Mouse (Mus musculus) forebrain, embryonic 14.5 days (tissue): ENCODE data around the gene Clint1. TPM values are rescaled to one million over a fixed set of nuclear protein-coding genes. Genes with fewer than 3 reads are reported as not detected.

Experiments
- ATAC-seq: fragments of 200-750 bp; cut with Nextera tagmentation; 2 replicates; pipeline ENCODE4 v1.8.0; 2017; ENCODE audit warnings: mild to moderate bottlenecking, moderate library complexity
- DNase-seq: peaks from one replicate; pipeline ENCODE4 v3.0.0-alpha.2; 2015; ENCODE audit warnings: low spot score
- H3K27ac ChIP-seq: fragments of 300-500 bp; sonication (generic); 2 replicates; pipeline ENCODE4 v1.5.1; 2014; ENCODE audit warnings: low read depth, mild to moderate bottlenecking, control low read depth, low read length, moderate library complexity
- H3K27me3 ChIP-seq: fragments of 300-500 bp; sonication (generic); replicated peaks from 2 replicates; pipeline ENCODE4 v1.6.1; 2014; ENCODE audit warnings: low read length, control low read depth, mixed read lengths; ENCODE audit not compliant: control insufficient read depth, insufficient read depth
- H3K36me3 ChIP-seq: fragments of 300-500 bp; sonication (generic); 2 replicates; pipeline ENCODE4 v1.6.1; 2014; ENCODE audit warnings: low read length, control low read depth; ENCODE audit not compliant: control insufficient read depth, insufficient read depth
- H3K4me1 ChIP-seq: fragments of 300-500 bp; sonication (generic); 2 replicates; pipeline ENCODE4 v1.6.1; 2014; ENCODE audit warnings: antibody characterized with exemption, low read length, control low read depth; ENCODE audit not compliant: control insufficient read depth, insufficient read depth
- H3K4me2 ChIP-seq: fragments of 300-500 bp; sonication (generic); 2 replicates; pipeline ENCODE4 v1.6.1; 2014; ENCODE audit warnings: mild to moderate bottlenecking, control low read depth, low read length
- H3K4me3 ChIP-seq: fragments of 300-500 bp; sonication (generic); 2 replicates; pipeline ENCODE4 v1.5.1; 2014; ENCODE audit warnings: low read depth, low read length, control low read depth
- H3K9ac ChIP-seq: fragments of 300-500 bp; sonication (generic); 2 replicates; pipeline ENCODE4 v1.6.1; 2014; ENCODE audit warnings: mild to moderate bottlenecking, low read length, control low read depth, moderate library complexity
- H3K9me3 ChIP-seq: fragments of 300-500 bp; sonication (generic); replicated peaks from 2 replicates; pipeline ENCODE4 v1.6.1; 2016; ENCODE audit warnings: low read length, control low read depth, mixed read lengths; ENCODE audit not compliant: control insufficient read depth
- WGBS: fragments of 180-500 bp; shearing (Covaris S2); extraction: QIAGEN DNeasy Blood & Tissue Kit; methylation state at CpG from one replicate; pipeline ENCODE4 v1.1.7; 2014; 5-methylcytosine and 5-hydroxymethylcytosine counted together
- polyA plus RNA-seq: library from polyadenylated mRNA; unstranded; fragments of >200 nt; fragmentation: Nextera tagmentation; extraction: Ambion mirVana; gene quantifications from 2 replicates; pipeline ENCODE4 v1.2.1, GENCODE M21; 2014

Clint1 gene
- polyA plus RNA-seq, result 38.4 and 43.2 TPM in 2 replicates

DNA sequence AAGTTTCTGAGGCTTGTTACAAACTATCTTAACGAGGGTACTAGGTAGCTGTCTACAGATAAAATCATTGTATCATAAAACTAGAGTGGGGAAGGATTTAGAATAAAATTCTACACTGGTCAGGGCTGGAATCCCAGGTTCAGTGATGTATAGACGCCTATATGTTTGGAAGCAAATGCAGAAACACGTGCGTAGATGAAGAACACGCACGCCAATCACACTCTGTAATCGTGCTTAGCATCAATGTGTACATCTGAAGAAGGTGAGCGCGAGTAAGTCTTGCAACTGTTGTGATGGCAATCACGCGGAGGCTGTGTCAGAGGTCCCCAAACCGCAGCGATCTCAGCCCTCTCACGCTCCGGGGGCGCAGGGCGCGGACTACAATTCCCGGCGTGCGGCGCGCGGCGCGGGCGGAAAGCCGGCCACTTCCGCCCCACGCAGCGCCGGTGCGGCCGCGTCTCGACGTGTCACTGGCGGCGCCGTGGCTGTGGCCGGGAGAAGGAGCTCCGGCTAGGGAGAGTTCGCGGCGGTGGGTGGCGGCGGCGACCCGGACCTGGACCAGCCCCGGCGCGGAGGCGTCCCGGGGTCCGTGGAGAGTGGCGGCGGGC is at the start of gene Clint1:
TSS of gene Clint1 (plus strand) at position 536 of the 608 bp plus-strand sequence.
- peak; percentile 97 for ATAC-seq
- WGBS, result under 1% methylated on average over 40 of the region's 57 CpGs
- peak within 1 kb of the TSS; percentile 94 for H3K4me3 ChIP-seq
- peak within 1 kb of the TSS; percentile 63; the same call in 1 of the 2 replicates for H3K27ac ChIP-seq
- peak within 1 kb of the TSS; percentile 96 for H3K9ac ChIP-seq
- no peaks in the 10 kb centered on the region for H3K9me3 ChIP-seq
- peak; percentile 85 for DNase-seq
- peak within 1 kb of the TSS; percentile 62 for H3K4me2 ChIP-seq
- H3K27me3 ChIP-seq, result no peaks in the 10 kb centered on the region
- peaks cover 6% of the 10 kb centered on the region for H3K4me1 ChIP-seq
- peaks cover 14% of the 10 kb centered on the region; the same call in 1 of the 2 replicates for H3K36me3 ChIP-seq

DNA sequence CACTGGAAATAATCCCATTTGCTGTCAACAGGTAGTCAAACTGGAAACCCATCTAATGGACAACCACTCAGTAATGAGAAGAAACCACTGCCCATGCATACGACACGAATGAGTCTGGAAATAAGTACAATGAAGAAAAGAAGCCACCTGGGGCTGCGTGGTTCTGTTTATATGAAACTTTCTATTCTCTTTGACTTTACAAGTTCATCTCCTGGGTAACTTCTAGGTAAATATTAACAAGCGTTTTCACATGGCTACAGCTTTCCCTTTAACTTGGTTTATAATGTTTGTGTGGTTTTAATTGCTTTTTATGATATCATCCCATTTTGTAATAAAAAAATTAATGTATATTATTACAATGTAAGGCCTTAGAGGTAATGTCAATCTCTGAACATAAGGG is 47.8 kb upstream of the Clint1 start:
- no peak overlapping the region for H3K9ac ChIP-seq
- no peaks in the 10 kb centered on the region for H3K4me1 ChIP-seq
- no peak for ATAC-seq
- no peak overlapping the region for H3K4me3 ChIP-seq
- 78% methylated on average over 4 of the region's 4 CpGs for WGBS
- H3K9me3 ChIP-seq, result no peaks in the 10 kb centered on the region
- no peaks in the 10 kb centered on the region for H3K27me3 ChIP-seq
- no peak for DNase-seq
- H3K4me2 ChIP-seq, result no peak overlapping the region
- H3K36me3 ChIP-seq, result no peaks in the 10 kb centered on the region
- no peak overlapping the region for H3K27ac ChIP-seq

DNA sequence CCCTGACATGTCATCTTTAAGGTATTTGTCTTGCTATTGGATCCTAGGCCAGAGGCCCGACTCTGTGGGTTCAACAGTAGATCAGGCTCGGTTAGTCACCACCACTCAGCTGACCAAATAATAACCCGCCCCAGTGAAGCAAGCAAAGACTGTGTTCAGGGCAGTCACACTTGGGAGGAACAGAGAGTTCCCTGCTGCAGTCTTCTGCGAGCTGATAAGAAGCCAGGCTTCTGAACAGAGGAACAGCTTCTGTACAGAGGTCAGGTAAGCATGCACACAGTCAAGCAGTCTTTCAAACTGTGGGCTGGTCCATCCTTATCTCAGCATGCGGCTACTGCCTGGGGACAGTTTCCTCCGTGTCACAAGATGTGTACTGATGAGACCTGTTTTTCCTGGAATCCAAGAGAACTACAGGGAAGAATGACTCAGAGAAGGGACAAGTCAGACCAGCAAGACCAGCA is 46.5 kb upstream of the Clint1 start:
- no peak for ATAC-seq

DNA sequence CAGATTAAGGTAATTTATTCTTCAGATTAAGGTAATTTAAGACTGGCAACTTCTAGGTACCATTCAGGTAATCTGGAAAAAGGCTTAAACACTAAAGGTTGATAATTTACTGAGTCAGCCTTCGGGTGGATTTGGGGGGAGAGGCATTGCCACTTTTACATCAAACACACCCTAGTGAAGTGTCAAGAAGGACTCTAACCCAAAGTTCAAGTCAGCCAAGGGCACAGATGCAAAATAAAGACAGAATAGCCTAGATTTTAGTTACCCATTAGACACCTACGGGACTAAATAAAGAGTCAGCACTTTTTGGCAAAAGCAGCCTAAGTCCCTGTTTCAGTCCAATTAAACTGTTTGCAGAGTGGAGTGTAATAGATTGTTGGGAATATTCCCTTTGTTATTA is 46.0 kb upstream of the Clint1 start:
- H3K4me2 ChIP-seq, result no peak overlapping the region
- H3K27ac ChIP-seq, result no peak overlapping the region
- no peak for DNase-seq
- WGBS, result 76% methylated on average over 2 of the region's 2 CpGs
- H3K27me3 ChIP-seq, result no peaks in the 10 kb centered on the region
- H3K4me3 ChIP-seq, result no peak overlapping the region
- no peaks in the 10 kb centered on the region for H3K4me1 ChIP-seq
- no peaks in the 10 kb centered on the region for H3K36me3 ChIP-seq
- ATAC-seq, result no peak
- no peak overlapping the region for H3K9ac ChIP-seq
- H3K9me3 ChIP-seq, result no peaks in the 10 kb centered on the region

More for the DNA sequence above, 46.5 kb upstream of the Clint1 start:
- no peak overlapping the region for H3K9ac ChIP-seq
- H3K4me3 ChIP-seq, result no peak overlapping the region
- H3K4me1 ChIP-seq, result no peaks in the 10 kb centered on the region
- no peaks in the 10 kb centered on the region for H3K27me3 ChIP-seq
- H3K9me3 ChIP-seq, result no peaks in the 10 kb centered on the region
- no peak for DNase-seq
- H3K36me3 ChIP-seq, result no peaks in the 10 kb centered on the region
- H3K27ac ChIP-seq, result no peak overlapping the region
- WGBS, result 83% methylated on average over 6 of the region's 6 CpGs
- H3K4me2 ChIP-seq, result no peak overlapping the region

DNA sequence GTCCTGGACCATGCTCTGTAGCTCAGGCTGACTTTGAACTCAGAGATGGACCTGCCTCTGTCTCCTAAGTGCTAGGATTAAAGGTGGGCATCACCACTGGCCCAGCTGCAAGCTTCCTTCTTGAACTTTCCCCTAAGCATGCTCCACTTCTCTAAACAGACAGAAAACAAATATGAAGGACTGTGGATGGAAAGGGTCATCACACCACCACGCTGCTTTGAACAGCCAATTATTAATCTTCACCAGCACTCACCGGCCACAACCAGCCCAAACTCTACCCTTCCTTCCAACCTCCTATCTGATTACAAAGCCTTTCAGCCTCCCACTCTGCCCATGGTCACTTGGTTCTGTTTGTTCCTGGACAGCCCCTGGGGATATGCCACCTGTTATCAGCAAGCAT is 45.6 kb upstream of the Clint1 start:
- Histone ChIP-seq H3K27me3 (no peaks in the 10 kb centered on the region), H3K4me1 (no peaks in the 10 kb centered on the region), H3K4me3 (no peak overlapping the region), H3K36me3 (no peaks in the 10 kb centered on the region), H3K4me2 (no peak overlapping the region), H3K9me3 (no peaks in the 10 kb centered on the region), H3K9ac (no peak overlapping the region), H3K27ac (no peak overlapping the region)
- WGBS, result 89% methylated on average over 2 of the region's 2 CpGs
- DNase-seq, result no peak
- no peak for ATAC-seq

DNA sequence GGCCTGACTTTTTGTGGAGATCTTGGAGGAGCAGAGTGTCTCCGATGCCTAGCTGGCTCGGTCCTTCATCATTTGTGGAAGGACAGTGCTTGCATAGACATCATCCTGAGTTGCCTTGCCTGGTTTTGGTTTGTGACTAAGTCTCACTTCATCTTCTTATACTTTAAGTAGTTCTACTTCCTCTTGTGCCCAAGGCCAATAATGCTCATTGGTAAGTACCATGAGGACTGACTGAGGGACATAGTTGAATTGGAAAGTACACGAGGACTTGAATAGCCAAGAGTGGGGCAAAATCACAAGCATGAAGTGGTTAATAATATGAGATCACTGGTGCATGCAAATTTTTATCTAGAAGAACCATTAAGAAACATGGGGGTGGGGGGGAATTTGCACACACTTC is 45.0 kb upstream of the Clint1 start:
- WGBS, result 81% methylated on average over 3 of the region's 3 CpGs
- H3K4me1 ChIP-seq, result no peaks in the 10 kb centered on the region
- H3K36me3 ChIP-seq, result no peaks in the 10 kb centered on the region
- H3K27me3 ChIP-seq, result no peaks in the 10 kb centered on the region
- H3K4me3 ChIP-seq, result no peak overlapping the region
- DNase-seq, result no peak
- no peak overlapping the region for H3K9ac ChIP-seq
- no peaks in the 10 kb centered on the region for H3K9me3 ChIP-seq
- no peak overlapping the region for H3K27ac ChIP-seq
- ATAC-seq, result no peak
- no peak overlapping the region for H3K4me2 ChIP-seq

DNA sequence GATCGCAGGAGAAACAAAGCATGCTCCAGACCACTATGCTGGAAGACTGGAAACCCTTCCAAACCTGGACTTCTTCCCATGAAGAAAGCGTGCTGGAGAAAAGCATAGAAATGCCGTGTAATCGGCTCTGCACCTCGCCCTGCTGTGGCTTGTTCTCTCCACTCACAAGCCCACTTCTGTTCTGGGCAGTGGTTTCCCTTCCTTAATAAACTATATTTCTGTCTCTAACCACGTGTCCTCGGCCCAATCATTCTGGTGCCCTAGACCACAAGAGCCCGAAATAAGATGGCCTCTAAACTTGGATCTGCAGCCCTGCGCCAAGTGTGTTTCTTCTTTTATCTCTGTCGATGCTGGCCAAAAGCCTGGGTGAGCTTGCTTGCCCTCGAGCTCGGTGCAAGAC is 44.0 kb upstream of the Clint1 start:
- 85% methylated on average over 12 of the region's 12 CpGs for WGBS
- H3K27me3 ChIP-seq, result no peaks in the 10 kb centered on the region
- H3K27ac ChIP-seq, result no peak overlapping the region
- H3K4me1 ChIP-seq, result no peaks in the 10 kb centered on the region
- DNase-seq (no peak), ATAC-seq (no peak)
- H3K9ac ChIP-seq, result no peak overlapping the region
- no peaks in the 10 kb centered on the region for H3K36me3 ChIP-seq
- H3K4me3 ChIP-seq, result no peak overlapping the region
- no peak overlapping the region for H3K4me2 ChIP-seq
- H3K9me3 ChIP-seq, result no peaks in the 10 kb centered on the region

DNA sequence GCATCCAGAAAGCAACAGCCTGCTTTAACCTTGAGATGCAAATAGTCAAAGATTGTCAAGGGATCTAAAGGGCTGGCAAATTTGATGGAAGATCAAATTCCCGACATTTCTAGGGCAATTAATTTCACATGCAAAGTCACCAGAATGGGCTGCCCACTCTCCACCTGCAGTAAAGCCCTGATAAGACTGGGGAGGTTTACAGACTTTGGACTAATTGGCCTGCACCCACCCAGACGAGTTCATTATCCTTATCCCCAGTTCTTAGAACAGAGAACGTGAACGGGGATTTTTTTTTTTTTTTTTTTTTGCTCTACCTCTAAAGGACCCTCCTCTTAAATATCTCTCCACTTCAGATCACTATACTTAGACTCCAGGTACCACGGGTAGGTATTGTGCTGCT is 42.4 kb upstream of the Clint1 start:
- Histone ChIP-seq H3K4me2 (no peak overlapping the region), H3K27ac (no peak overlapping the region), H3K4me1 (no peaks in the 10 kb centered on the region), H3K4me3 (no peak overlapping the region), H3K27me3 (no peaks in the 10 kb centered on the region), H3K36me3 (no peaks in the 10 kb centered on the region), H3K9ac (no peak overlapping the region), H3K9me3 (no peaks in the 10 kb centered on the region)
- ATAC-seq (no peak), DNase-seq (no peak)
- WGBS, result 39% methylated on average over 5 of the region's 5 CpGs

DNA sequence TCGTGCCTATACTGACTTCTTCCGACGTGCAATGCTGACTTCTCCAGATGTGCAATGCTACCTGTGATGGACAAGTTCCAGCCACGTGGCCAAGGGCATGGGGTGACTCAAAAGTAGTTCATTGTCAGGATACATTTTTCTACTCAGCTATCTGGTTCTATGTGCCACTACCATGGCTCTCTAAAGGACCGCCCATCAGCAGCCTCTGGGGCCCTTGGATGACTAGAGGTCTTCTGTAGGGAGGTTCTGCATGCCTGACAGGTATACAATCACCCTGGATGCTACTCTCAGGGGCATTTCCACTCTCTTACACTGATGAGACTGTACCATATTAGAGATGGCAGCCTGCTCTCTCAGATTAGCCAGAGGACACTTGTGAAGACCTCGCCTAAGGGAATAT is 41.8 kb upstream of the Clint1 start:
- WGBS, result 88% methylated on average over 6 of the region's 6 CpGs
- no peak for ATAC-seq
- H3K4me3 ChIP-seq, result no peak overlapping the region
- no peak for DNase-seq
- no peak overlapping the region for H3K4me2 ChIP-seq
- no peak overlapping the region for H3K9ac ChIP-seq
- no peaks in the 10 kb centered on the region for H3K27me3 ChIP-seq
- H3K9me3 ChIP-seq, result no peaks in the 10 kb centered on the region
- no peaks in the 10 kb centered on the region for H3K36me3 ChIP-seq
- H3K4me1 ChIP-seq, result no peaks in the 10 kb centered on the region
- no peak overlapping the region for H3K27ac ChIP-seq
